Mouse (Mus musculus) heart, postnatal 25 days (tissue): ENCODE results near the gene Enox1. TPM values are rescaled to one million over a fixed set of nuclear protein-coding genes. Genes with fewer than 3 reads are reported as not detected.
"Not testable (repeated sequence)": the region's sequence is repeated elsewhere in the genome, so short reads cannot be mapped to it uniquely, and the experiment has no call there.

Experiments used
- DNase-seq: peaks from one replicate; pipeline ENCODE4 v3.0.0; 2022; ENCODE audit warnings: low spot score
- intact Hi-C: fragments of 180-260 bp; cut with DNase I; formaldehyde crosslinking; loops from one replicate; pipeline ENCODE4 v1.15.1; 2025
- total RNA-seq, 2 experiments: library from RNA; stranded (reverse); gene quantifications; 2 replicates each; pipeline ENCODE4 v1.2.3; 2021

The Enox1 gene
- 1 to 10 TPM; 1.1 to 1.3 TPM for total RNA-seq

GRCm38 (mm10) chr14:77156222-77156910 lies at the start of gene Enox1:
Enox1 (plus strand) TSS chr14:77156763.
- no peak for DNase-seq
- intact Hi-C loops = loop anchor here (10.0 kb wide), 1 partner anchor 188 kb away; no protein-coding TSS in a partner anchor

GRCm38 (mm10) chr14:77110622-77111021 lies 45.9 kb upstream of the Enox1 start:
- DNase-seq, intact Hi-C loops: not testable (repeated sequence)

- intact Hi-C loops = no loop called here
- no peak for DNase-seq
Measured at GRCm38 (mm10) chr14:77130612-77131011, 26.0 kb upstream of the Enox1 start.

- no peak for DNase-seq
- intact Hi-C loops = no loop called here
Measured at GRCm38 (mm10) chr14:77136936-77137335, 19.6 kb upstream of the Enox1 start.

GRCm38 (mm10) chr14:77141324-77142282 lies 15.0 kb upstream of the Enox1 start:
- DNase-seq = no peak
- intact Hi-C loops = loop anchor here (1.0 to 10.0 kb wide), 5 partner anchors 333 to 1146 kb away; no protein-coding TSS in a partner anchor

GRCm38 (mm10) chr14:77145103-77145502 lies 11.5 kb upstream of the Enox1 start:
- intact Hi-C loops = loop anchor here (10.0 kb wide), 2 partner anchors 330 to 400 kb away; no protein-coding TSS in a partner anchor
- no peak for DNase-seq

- intact Hi-C loops = loop anchor here (10.0 kb wide), 2 partner anchors 327 to 397 kb away; no protein-coding TSS in a partner anchor
- no peak for DNase-seq
Measured at GRCm38 (mm10) chr14:77147635-77148034, 8.9 kb upstream of the Enox1 start.

- intact Hi-C loops = loop anchor here (10.0 kb wide), 1 partner anchor 194 kb away; no protein-coding TSS in a partner anchor
- no peak for DNase-seq
Measured at GRCm38 (mm10) chr14:77150556-77150955, 6.0 kb upstream of the Enox1 start.

GRCm38 (mm10) chr14:77151431-77151830 lies 5.1 kb upstream of the Enox1 start:
- DNase-seq = no peak
- intact Hi-C loops = loop anchor here (10.0 kb wide), 1 partner anchor 193 kb away; no protein-coding TSS in a partner anchor

GRCm38 (mm10) chr14:77156911-77157504 lies 445 bp downstream of the Enox1 start:
- intact Hi-C loops = loop anchor here (10.0 kb wide), 1 partner anchor 188 kb away; no protein-coding TSS in a partner anchor
- DNase-seq = no peak

- intact Hi-C loops = loop anchor here (10.0 kb wide), 1 partner anchor 187 kb away; no protein-coding TSS in a partner anchor
- DNase-seq = peak; percentile 53
Measured at GRCm38 (mm10) chr14:77157505-77157911, 945 bp downstream of the Enox1 start.

- intact Hi-C loops = loop anchor here (10.0 kb wide), 1 partner anchor 185 kb away; no protein-coding TSS in a partner anchor
- no peak for DNase-seq
Measured at GRCm38 (mm10) chr14:77159397-77159796, 2.8 kb downstream of the Enox1 start.

GRCm38 (mm10) chr14:77162496-77162895 lies 5.9 kb downstream of the Enox1 start:
- intact Hi-C loops = no loop called here

GRCm38 (mm10) chr14:77164396-77164795 lies 7.8 kb downstream of the Enox1 start:
- intact Hi-C loops = no loop called here
- DNase-seq = no peak

More at GRCm38 (mm10) chr14:77162496-77162895, 5.9 kb downstream of the Enox1 start:
- DNase-seq = no peak

GRCm38 (mm10) chr14:77168161-77168560 lies 11.6 kb downstream of the Enox1 start:
- no peak for DNase-seq
- intact Hi-C loops = no loop called here

GRCm38 (mm10) chr14:77174491-77174890 lies 17.9 kb downstream of the Enox1 start:
- no peak for DNase-seq
- intact Hi-C loops = no loop called here

- intact Hi-C loops = no loop called here
- DNase-seq = no peak
Measured at GRCm38 (mm10) chr14:77174931-77175330, 18.4 kb downstream of the Enox1 start.

GRCm38 (mm10) chr14:77180241-77180640 lies 23.7 kb downstream of the Enox1 start:
- intact Hi-C loops = no loop called here

GRCm38 (mm10) chr14:77180753-77181374 lies 24.3 kb downstream of the Enox1 start:
- no peak for DNase-seq
- intact Hi-C loops = no loop called here

More at GRCm38 (mm10) chr14:77180241-77180640, 23.7 kb downstream of the Enox1 start:
- no peak for DNase-seq
